Comparison of ENCODE assay signal across 8 mouse cellular contexts in the genomic region with DNA sequence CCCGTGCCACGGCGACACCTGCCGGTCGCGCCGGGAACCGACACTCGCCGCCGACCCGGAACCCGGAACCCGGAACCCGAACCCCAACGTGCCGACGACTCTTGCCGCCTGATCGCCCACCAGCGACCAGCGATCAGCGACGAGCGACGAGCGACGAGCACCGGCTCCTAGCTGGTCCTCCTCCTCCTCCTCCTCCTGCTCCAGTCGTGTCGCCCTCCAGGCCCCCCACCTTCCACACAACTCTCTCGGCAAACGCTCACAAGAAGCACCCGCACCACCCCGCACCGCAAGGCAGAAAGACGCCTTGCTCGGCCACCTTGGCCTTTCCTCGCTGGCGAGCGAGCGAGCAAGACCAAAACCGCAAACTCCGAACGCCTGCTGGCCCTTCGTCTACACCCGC.
DNase-seq lines count a peak whose midpoint lies in the region; ATAC-seq and TF ChIP-seq lines count a peak whose summit lies in the region.
"Not testable (repeated sequence)": the region's sequence is repeated elsewhere in the genome, so short reads cannot be mapped to it uniquely, and the experiment has no call there.

No protein-coding gene starts in this region.

- TF ChIP-seq POLR2A in thymus, adult 2 months (IDR thresholded peaks at IDR 0.05; ENCODE audit: control insufficient read depth, extremely low read depth, insufficient read depth, low read length, poor library complexity) = not testable (repeated sequence)

- H3K9me3 ChIP-seq in ES-E14 (ENCODE audit: control insufficient read depth, insufficient read depth, low read depth, low read length); forebrain, embryonic 14.5 days (replicated peaks; ENCODE audit: control insufficient read depth, low read length); hindbrain, embryonic 12.5 days (replicated peaks); lung, embryonic 14.5 days (ENCODE audit: low read depth, low read length); neural tube, embryonic 12.5 days: not testable (repeated sequence)

- not testable (repeated sequence) for H3K27ac ChIP-seq in ES-E14 (ENCODE audit: insufficient read depth, low read depth, low read length, poor library complexity, severe bottlenecking); forebrain, embryonic 14.5 days (ENCODE audit: low read depth, low read length); hindbrain, embryonic 12.5 days; lung, embryonic 14.5 days (ENCODE audit: low read depth); neural tube, embryonic 12.5 days; thymus, adult 2 months (ENCODE audit: control insufficient read depth, insufficient read depth, low read length)

- ATAC-seq in forebrain, embryonic 14.5 days; hindbrain, embryonic 12.5 days (ENCODE audit: low FRiP score); lung, embryonic 14.5 days (ENCODE audit: insufficient read depth); neural tube, embryonic 12.5 days (ENCODE audit: low FRiP score, low read depth): not testable (repeated sequence)

- 0 out of 2 replicates have a peak, but pooled peaks have one; percentile 13 for TF ChIP-seq CTCF in lung, embryonic 14.5 days (IDR thresholded peaks at IDR 0.05; ENCODE audit: low read depth)
- TF ChIP-seq CTCF in thymus, adult 2 months (IDR thresholded peaks at IDR 0.05; ENCODE audit: borderline replicate concordance, control insufficient read depth, extremely low read depth, insufficient read depth, low read length, poor library complexity) = not testable (repeated sequence)

- WGBS in forebrain, embryonic 14.5 days = 2% methylated on average over 15 of the region's 47 CpGs
- 12% methylated on average over 18 of the region's 47 CpGs for WGBS in hindbrain, embryonic 12.5 days
- 3% methylated on average over 14 of the region's 47 CpGs for WGBS in lung, embryonic 14.5 days
- 10% methylated on average over 24 of the region's 47 CpGs for WGBS in neural tube, embryonic 12.5 days
- WGBS in thymus, adult 2 months = 8% methylated on average over 22 of the region's 47 CpGs

- peak overlapping the region; percentile 48 to 59; a peak in 3 of 4 replicates for H3K4me3 ChIP-seq in ES-E14 (ENCODE audit: insufficient read depth in 1 of 2, low read depth in 1 of 2, low read length in 2 of 2, poor library complexity in 1 of 2, severe bottlenecking in 1 of 2)
- peak overlapping the region; percentile 29 for H3K4me3 ChIP-seq in forebrain, embryonic 14.5 days (ENCODE audit: low read depth, low read length)
- H3K4me3 ChIP-seq in hindbrain, embryonic 12.5 days = peak overlapping the region; percentile 35
- peak overlapping the region; percentile 30 for H3K4me3 ChIP-seq in lung, embryonic 14.5 days (ENCODE audit: low read depth, low read length)
- H3K4me3 ChIP-seq in neural tube, embryonic 12.5 days = peak overlapping the region; percentile 37
- H3K4me3 ChIP-seq in thymus, adult 2 months (ENCODE audit: control insufficient read depth, insufficient read depth, low read length) = peak overlapping the region; percentile 97

- not testable (repeated sequence) for DNase-seq in ES-E14 (ENCODE audit: low read depth, low spot score)
- peak; percentile 37 to 41 for DNase-seq in cerebellum, postnatal 10 days
- DNase-seq in forebrain, embryonic 14.5 days (ENCODE audit: low spot score) = peak; percentile 22
- peak; percentile 2 for DNase-seq in layer of hippocampus, adult 11-12 months (ENCODE audit: low spot score)
- peak; percentile 9 for DNase-seq in lung, embryonic 14.5 days
- peak; percentile 5 for DNase-seq in thymus, adult 2 months

- in situ Hi-C loops in ES-E14 (cut with MboI; ENCODE audit: low sequenced_read_pairs in 2 of 2, unreplicated experiment in 2 of 2) = not testable (repeated sequence)

- not testable (repeated sequence) for H3K4me1 ChIP-seq in ES-E14 (ENCODE audit: control insufficient read depth in 2 of 2, insufficient read depth in 2 of 2, low read length in 2 of 2, poor library complexity in 1 of 2); forebrain, embryonic 14.5 days (ENCODE audit: control insufficient read depth, insufficient read depth, low read length); hindbrain, embryonic 12.5 days; lung, embryonic 14.5 days (ENCODE audit: insufficient read depth); neural tube, embryonic 12.5 days; thymus, adult 2 months (replicated peaks; ENCODE audit: control insufficient read depth, insufficient read depth, low read length)

- H3K9ac ChIP-seq in ES-E14 (ENCODE audit: insufficient read depth, low read depth, low read length, poor library complexity, severe bottlenecking); forebrain, embryonic 14.5 days (ENCODE audit: low read length); hindbrain, embryonic 12.5 days; lung, embryonic 14.5 days; neural tube, embryonic 12.5 days: not testable (repeated sequence)

- 0 out of 2 replicates have a peak overlapping the region, but pooled peaks have one; percentile 24 for H3K4me2 ChIP-seq in forebrain, embryonic 14.5 days (ENCODE audit: low read length)
- H3K4me2 ChIP-seq in hindbrain, embryonic 12.5 days (replicated peaks) = peak overlapping the region; percentile 39; the same call in 1 of the 2 replicates
- H3K4me2 ChIP-seq in lung, embryonic 14.5 days = peak overlapping the region; percentile 50
- H3K4me2 ChIP-seq in neural tube, embryonic 12.5 days (replicated peaks) = peak overlapping the region; percentile 44; the same call in 1 of the 2 replicates

- not testable (repeated sequence) for H3K27me3 ChIP-seq in forebrain, embryonic 14.5 days (replicated peaks; ENCODE audit: control insufficient read depth, insufficient read depth, low read length); hindbrain, embryonic 12.5 days; lung, embryonic 14.5 days (ENCODE audit: insufficient read depth, low read length); neural tube, embryonic 12.5 days (replicated peaks); thymus, adult 2 months (ENCODE audit: control insufficient read depth, insufficient read depth, low read length)

- H3K36me3 ChIP-seq in ES-E14 (ENCODE audit: control insufficient read depth, insufficient read depth, low read length, poor library complexity, severe bottlenecking); forebrain, embryonic 14.5 days (ENCODE audit: control insufficient read depth, insufficient read depth, low read length); hindbrain, embryonic 12.5 days; lung, embryonic 14.5 days (ENCODE audit: insufficient read depth); neural tube, embryonic 12.5 days; thymus, adult 2 months (ENCODE audit: control insufficient read depth, insufficient read depth, low read length): not testable (repeated sequence)

Comparison
In these comparisons a context has a peak if more than half of its experiments do, and no peak if none do; other contexts are left out.
1. H3K4me3 ChIP-seq: peak in every context shown above with its lines; median percentile 97 in thymus, adult 2 months; 54 in ES-E14; 37 in neural tube, embryonic 12.5 days; 35 in hindbrain, embryonic 12.5 days; 30 in lung, embryonic 14.5 days; 29 in forebrain, embryonic 14.5 days.